Mouse (Mus musculus) lung, postnatal 14 days (tissue): Measurements from ENCODE around the gene Ano7.
"Not testable (repeated sequence)": the region's sequence is repeated elsewhere in the genome, so short reads cannot be mapped to it uniquely, and the experiment has no call there.

Experiments
- DNase-seq: peaks from one replicate; pipeline ENCODE4 v3.0.0; 2021

The Ano7 gene

DNA sequence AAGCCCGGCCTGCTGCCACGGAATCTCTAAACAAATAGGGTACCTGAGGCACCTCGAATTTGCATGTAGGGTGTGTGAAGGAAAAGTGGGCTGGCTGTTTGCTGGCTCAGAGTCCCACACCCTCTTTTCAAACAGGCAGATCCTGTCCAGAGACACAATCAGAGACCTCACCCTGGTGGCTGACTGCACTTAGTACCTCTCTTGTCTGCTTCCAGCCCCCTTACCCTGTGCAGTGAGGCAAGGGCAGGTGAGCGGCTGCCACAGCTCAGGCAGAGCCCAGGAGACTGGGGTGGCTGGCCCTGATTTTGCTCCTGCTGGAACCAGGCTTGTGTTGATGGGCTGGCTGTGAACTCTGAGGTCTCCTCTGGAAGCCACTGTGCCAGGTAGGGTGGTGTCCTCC, at the start of gene Ano7:
Gene Ano7 (plus strand): TSS at position 266 of the 400 bp plus-strand sequence.
- no peak for DNase-seq

DNA sequence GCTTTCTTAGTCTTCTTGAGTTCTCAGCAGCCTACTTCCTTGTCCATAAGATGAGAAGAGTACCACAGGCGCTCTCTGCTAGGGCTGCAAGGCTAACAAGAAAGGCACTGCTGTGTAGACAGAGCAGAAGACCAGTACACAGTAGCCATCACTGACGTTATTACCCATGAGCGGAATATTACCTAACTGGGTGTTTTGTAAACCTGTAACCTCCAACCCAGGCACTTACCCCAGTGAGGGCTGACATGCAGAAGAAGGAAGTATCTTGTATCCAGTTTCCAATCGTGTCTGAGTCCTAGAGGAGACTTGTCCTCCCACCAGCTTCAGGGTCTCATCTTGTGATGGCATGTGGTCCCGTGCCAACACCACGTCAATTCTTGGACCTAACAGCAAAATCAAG, 49.8 kb upstream of the Ano7 start:
- no peak for DNase-seq

DNA sequence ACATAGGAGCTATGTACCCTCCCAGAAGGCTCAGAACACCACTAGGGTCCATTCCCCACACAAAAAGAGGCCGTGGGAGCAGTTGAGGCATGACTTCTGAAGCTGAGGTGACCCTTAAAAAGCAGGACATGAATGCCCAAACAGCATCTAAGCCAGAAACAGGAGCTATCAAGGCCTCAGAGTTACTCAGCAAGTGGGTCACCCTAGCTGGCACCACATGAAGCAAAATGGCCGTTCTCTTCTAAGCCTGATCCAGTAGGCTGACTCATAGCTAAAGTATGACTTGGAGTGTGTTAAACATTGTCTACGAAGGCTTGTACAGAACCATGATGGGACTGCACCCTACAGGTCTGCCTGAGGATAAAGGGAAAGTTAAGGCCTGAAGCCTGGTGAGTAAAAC, 47.3 kb upstream of the Ano7 start:
- DNase-seq: no peak

DNA sequence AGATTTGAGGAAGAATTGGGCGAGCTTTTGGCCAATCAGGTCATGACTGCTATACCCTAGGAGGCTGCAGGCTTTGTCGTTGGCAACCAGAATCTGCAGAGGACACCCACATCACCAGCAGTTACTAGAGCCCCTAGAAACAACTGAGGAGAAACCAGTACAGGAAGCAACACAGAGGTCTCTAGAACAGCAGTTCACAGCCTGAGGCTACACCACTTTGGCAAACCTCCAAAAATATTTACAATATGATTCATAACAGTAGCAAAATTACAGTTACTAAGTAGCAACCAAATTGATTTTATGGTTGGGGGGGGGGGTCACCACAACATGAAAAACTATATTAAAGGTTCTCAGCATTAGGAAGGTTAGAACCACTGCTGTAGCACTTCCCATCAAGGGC, 39.1 kb upstream of the Ano7 start:
- DNase-seq: no peak

DNA sequence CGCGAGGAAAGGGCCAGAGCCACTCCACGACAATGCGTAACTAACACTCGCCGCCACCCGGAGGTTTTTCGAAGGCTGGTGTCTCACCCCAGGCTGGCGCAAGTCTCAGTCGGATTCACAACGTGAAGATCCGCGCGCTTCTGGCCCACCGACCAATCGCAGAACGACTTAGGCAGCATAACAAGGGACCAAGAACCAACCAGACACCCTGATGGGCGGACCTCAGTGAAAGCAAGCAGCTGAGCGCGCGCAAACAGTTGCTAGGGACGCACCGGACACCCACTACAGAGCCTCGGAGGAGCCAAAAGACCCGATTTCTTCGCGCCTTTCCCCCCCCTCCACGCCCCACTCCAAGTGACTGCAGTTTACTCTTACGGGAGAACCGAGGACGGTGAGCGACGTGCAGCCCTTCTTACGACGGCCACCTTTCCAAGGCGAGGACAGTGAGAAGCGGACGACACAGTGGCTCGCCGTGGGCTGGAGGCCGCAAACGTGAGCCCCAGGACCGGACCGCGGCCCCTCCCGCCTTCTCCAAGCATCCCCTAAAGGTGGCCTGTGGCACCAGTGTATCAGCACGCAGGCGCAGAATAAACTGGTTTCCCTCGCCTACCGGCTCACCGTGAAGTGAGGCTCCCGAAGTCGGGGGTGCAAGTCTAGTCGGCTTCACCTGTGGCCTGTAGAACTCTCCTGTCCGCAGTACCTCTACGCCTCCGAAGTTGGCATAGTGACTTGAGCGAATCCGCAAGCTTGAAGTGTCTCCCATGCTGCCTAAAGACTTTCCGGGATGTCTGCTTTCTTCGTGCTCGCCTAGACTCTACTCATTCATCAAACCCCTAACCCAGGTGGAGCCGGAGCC, 30.9 kb upstream of the Ano7 start, which contains the start of the genes Ppp1r7 and Pask:
Gene Ppp1r7 (plus strand): TSS at position 207 of the 856 bp plus-strand sequence.
Gene Pask (minus strand): TSS at position 835 of the 856 bp plus-strand sequence.
- DNase-seq: peak; percentile 94

DNA sequence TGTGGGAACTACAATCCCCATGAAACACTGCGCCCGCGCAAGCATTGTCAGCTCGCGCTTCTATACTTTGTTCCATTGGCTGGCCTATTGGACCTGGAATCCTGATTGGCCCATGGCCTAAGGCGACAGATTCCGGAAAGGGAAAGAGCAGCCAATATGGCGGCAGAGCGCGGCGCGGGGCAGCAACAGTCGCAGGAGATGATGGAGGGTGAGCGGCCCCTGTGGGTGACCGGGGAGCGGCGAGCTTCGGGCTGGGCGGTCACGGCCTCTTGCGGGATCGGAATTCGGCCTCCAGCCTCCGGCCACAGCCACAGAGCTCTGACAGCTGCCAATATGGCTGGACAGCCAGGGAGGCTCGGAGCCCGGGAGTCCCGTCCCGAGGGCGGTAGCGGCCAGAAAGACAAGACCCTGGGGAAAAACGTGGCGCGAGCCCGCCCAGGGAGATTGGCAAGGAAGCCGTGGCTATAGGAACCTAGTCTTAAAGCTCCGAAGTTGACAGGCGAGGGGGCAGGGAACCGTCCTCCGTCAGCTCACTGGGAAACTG, 30.2 kb upstream of the Ano7 start:
- DNase-seq: peak; percentile 94

DNA sequence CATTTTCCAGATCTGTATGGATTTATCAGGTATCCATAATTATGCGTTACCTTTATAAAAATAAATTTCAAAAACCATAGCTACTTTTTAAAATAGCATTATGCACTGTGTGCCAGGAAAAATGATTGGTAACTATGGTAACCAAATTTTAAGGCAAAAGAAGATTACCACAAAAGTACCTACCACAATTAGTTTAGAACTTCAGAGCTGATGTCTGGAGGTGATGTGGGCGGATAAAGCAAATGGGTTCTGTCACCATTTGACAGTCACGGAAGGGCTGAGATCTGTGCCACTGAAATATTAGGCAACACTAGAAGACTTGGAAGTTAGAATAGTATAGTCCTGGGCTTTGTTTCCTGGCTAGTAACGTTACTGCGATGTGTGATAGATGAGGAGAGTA, 26.6 kb upstream of the Ano7 start:
- DNase-seq: no peak

DNA sequence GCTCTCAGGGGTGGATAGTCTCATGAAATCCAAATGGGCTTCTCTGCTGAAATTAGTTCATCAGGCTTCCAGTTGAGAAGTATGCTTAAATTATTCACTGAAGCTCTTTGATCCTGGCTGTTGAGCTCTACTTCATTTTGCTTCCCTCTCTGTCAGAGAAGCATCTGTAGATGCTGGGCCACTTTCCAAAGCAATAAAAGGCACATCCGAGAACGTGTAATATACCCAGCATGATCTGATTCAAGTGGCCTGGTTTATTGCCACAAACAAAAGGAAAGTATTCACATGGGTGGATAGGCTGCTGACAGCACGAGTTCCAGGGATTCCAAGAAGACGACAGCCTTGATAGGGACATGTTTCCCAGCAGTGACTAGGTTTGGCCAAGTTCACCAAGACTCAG, 24.0 kb upstream of the Ano7 start:
- DNase-seq: no peak

DNA sequence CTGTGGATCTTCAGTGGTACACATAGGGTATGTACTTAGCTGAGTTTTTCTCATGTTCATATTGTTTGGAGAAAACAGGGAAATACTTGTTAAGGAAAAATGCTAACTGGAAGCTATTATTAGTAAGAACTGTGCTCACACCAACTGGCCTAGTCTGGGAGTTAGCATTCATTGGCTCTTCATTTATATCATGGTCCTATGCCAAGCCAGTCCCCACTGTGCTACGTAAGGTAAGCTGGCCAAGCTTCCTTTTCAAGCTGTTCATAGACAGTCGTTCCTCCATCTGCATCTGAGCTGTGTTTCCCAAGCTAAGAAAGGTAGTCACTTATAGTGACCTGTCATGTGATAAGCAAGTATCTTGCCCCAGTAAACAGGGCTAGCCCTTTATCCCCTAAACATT, 21.0 kb upstream of the Ano7 start:
- no peak for DNase-seq

DNA sequence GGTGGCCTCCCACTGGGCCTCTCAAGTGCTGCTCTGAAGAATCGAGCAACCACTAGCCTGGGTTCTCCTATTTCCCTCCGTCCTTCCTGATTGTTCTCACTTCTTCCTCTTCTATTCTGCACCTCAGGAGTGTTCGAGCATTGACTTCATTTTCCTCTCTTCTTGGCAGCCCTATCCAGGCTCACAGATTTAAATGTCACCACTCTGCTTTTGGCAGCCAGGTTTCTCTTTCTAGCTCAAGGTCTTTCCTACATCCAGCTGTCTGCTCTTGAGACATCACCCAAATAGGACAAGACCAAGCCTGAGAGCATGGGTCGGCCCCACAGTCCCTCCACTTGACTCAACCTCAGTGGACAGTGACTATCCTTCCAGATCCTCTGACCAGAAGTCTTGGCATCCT, 11.1 kb upstream of the Ano7 start:
- DNase-seq: no peak

DNA sequence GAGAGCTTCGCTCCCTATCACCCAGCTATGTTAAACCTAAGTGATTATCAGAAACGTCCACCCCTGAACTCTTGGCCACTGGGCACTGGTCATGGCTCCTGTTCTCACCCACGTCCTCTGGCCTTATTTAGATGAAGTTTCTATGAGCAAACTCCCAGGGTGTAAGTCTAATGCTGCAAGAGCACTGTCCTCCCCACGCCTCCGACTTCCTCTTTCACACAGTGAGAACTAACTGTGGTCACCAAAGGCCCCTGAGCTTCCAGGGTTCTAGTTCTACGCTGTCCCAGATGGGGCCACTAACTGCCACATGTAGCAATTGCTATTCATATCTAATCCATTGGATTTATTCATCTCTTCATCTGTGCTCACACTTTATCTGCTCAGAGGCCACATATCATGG, 8.1 kb upstream of the Ano7 start:
- no peak for DNase-seq

DNA sequence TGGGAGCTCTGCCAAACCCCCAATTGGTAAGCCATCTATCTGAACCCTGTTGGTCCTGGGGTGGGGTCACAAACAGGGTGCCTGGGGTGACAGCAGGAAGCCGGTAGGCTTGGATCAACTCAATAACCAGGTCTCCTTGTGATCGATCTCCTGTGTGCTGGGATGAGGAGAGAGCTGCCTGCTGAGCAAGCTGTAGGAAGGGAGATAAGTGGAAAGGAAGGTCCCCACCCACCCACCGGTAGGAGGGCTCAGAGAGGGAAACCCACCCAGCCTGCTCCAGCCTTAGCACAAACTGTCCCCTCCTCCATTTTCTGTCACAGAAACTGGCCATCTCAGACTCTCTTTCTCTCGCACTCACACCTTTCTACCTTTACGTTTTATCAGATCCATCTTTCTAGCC, 3.6 kb downstream of the Ano7 start:
- DNase-seq: no peak

DNA sequence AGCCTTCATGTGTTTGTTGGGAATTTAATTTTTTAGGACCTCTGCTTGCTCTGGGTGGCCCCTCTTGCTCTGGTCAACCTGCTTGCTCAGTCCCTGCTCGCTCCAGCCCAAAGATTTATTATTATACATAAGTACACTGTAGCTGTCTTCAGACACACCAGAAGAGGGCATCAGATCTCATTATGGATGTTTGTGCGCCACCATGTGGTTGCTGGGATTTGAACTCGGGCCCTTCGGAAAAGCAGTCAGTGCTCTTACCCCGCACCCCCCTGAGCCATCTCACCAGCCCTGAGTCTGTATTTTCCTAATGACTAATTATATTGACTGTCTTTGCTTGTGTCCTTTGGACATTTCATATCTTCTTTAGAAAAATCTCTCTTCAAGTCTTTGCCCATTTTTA, 5.4 kb downstream of the Ano7 start:
- DNase-seq: no peak

DNA sequence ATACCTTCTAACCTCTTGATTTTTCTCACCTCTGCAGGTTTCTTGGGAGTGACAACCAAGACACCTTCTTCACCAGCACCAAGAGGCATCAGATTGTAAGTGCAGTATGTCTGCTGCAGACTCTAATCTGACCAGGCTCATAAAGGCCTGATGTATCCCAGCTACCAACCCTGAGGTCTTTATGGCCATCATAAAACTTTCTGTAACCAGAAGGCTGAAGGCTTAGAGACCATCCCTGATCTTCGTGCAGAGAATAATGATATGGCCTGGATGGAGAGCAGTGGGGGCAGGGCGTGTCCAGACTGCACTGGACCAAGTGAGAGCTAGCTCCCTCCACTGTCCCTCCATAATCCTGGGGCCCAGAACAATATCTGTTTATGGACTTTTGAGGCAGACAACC, 13.5 kb downstream of the Ano7 start:
- DNase-seq: no peak

DNA sequence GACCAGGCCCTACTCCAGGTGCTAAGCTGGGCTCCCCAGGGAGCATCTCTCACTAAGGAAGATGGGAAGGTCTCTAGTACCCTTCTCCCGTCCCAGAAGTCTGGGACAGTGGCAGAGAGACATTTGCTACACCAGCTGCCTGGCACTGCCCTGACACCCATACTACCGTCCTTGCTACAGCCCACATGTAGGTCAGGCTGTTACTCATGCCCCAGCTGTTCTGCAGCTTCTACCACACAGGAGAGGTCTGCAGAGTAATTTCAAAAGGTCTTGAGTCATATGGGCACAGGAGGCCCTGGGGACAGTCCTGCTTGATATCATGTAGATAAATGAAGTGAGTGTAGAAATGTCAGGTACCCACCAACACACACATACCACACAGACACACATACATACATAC, 15.2 kb downstream of the Ano7 start:
- no peak for DNase-seq

DNA sequence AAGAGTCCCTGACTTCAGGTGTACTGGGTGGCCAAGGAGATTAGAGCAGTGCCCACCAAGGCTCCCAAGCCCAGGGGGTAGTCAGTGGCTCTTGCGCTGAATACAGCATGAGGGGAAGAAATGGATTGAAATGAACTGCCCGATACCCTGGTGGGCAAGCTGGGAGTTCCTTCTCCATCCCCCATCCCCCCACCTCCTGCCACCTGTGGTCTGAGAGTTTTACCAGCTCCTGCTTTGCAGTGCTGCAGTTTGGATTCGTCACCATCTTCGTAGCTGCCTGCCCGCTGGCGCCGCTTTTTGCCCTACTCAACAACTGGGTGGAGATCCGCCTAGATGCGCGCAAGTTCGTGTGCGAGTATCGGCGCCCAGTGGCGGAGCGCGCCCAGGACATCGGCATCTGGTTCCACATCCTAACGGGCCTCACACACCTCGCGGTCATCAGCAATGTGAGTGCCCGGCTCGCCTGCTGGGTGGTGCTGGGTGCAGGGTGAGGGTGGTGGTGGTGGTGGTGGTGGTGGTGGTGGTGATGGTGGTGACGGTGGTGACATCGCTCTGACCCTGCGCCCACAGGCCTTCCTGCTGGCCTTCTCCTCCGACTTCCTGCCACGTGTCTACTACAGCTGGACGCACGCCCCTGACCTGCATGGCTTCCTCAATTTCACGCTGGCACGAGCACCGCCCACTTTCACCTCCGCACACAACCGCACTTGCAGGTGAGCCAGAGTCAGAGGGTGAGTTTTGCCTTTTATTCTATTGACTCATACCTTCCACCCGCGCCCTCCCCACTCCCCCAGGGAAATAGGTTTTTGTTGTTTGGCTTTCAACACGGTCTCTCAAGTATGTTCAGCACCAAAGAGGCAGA, 27.7 kb downstream of the Ano7 start:
- peak; percentile 18 for DNase-seq

DNA sequence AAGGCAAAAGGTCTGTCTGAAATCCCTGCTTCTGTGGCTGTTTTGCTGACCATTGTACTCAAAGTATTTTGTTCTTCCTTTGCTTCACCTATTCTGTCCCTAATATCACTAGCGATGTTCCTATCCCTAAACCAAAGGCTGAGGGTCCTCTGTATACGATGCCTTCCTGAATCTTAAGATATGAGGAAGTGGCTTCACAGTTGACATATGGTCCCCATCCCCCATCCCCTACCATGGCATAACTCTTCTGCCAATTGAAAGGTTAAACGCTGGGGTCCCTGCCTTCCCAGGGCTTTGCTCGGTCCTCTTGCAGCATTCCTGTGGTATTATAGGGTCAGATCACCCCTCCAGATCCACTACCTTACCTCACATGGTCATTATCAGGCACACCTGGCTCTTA, 29.7 kb downstream of the Ano7 start:
- no peak for DNase-seq

DNA sequence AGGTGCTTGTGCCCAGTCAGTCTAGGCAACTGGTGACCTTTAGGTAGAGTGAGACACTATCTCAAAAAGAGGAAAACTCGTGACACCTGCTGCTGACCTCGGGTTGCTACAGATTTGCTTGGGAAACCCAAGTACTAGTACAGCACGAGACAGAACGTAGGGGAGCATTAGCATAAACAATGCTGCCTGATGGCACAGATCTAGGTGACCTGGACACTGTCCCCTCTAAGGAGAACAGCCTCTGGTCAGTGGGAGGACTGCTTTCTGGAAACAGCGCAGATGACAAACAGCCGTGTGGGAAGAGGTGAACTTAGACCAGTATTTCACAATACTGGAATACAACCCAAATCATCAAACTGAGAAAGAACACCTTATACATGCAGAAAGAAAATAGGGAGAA, 58.4 kb downstream of the Ano7 start:
- DNase-seq: no peak

DNA sequence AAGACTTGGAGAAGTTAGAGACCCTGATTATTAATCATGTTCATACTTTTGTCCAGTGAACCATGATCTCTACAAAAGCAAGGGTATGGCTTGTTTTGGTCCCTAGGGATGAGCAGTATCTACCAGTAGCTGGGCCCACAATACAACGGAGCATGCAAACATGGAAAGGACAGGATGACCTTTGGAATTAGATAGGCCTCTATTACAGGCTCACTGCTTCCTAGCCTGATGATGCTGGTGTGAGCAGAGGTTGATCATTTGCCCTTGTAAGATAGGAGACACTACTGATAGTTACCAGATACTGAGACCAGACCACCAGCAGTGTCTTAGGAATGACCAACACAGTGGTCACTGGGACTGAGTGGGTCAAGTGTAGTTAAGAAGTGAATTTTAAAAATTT, 65.6 kb downstream of the Ano7 start:
- no peak for DNase-seq

DNA sequence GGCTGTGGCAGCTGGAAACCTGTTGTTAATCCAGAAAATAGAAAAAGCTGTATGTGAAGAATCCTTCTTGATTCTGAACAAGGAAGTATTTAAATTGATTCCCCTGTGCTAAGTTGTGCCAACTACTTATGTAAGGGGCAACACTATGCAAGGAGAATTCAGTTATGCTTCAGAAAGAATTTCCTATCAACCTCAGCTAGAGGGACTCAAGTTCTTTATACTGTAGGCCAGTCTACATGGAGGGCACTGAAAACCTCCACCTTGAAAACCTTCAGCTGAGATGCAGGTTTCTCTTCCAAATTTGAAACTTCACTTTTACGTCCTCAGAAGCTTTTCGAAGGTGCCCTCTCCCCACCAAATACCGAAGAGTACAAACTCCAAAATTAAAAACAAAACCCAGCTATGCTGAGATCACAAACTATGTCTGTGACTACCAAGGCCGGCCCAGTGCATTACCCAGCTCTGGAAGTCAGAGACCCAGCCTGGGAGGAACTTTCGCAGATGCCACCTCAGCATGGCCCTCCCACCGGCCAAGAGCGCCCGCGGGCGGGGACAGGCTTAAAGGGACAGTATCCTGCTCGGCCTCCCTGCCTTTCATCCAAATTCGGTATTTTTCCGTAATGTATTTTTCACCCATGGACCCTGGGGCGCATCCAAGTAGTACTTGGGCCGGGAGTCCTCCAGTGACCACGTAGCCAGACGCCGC, 70.8 kb downstream of the Ano7 start:
- peak; percentile 85 for DNase-seq

DNA sequence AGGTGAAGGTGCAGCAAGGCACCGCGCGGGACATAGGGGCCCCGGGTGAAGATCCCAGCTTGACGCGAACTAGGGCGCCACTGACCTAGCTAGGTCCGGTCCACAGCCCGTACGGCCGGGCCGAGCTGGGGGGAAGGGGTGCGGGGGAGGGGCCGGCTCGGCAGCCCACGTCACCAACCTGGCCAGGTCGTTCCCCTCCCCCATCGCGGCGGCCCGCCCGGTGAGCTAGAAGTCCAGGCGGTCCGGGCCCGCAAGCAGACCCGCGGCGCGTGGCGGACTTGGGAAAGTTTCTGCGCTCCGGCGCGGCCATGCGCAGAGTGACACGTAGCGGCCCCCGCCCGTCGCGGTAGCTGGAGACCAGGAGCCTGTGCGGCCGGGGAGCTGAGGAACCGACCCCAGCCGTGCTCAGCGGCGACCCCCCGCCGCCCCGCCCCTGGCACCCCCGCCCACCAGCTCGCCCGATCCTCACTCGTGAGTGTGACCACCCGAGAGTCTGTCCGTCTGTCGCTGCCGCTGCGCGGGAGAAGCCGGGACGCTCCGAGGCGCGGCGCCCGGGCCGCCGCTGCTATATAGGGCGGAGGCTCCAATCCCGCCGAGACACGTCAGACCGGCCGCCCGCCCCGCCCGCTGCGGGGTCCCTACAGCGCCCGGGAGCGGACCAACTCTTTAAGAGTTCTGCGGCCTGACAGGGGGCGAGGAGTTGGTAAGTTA, 71.5 kb downstream of the Ano7 start:
- DNase-seq: peak; percentile 85

DNA sequence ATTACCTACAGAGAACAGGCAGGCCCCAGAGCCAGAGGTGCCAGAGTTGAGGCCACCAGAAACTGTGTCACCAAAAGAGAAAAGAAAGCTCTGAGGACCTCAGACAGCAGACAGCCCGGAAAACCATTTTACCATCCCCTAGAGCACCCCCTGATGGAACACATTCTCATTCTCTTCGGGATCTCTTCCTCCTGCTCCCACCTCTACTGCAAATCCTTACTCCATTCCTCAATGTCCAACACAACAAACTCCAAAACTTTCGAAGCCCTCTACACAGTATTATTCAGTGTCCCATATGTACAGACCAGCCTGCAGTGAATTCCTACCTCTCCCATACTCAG, 72.1 kb downstream of the Ano7 start:
- DNase-seq: no peak

DNA sequence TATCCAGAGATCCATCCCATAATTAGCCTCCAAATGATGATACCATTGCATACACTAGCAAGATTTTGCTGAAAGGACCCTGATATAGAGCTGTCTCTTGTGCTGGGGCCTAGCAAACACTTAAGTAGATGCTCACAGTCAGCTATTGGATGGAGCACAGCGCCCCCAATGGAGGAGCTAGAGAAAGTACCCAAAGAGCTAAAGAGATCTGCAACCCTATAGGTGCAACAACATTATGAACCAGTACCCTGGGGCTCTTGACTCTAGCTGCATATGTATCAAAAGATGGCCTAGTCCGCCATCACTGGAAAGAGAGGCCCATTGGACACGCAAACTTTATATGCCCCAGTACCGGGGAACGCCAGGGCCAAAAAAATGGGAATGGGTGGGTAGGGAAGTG, 76.4 kb downstream of the Ano7 start:
- not testable (repeated sequence) for DNase-seq
